Mouse (Mus musculus) heart, embryonic 15.5 days (tissue): ENCODE measurements at regions not wholly inside any gene's neighbourhood (a gene's known extent, or its start where the extent isn't known, plus 50 kb on each side); places are given as distances from the start of the nearest gene placed in this dataset.

Experiments used
- ATAC-seq: fragments of 200-750 bp; cut with Nextera tagmentation; replicated peaks from 2 replicates; pipeline ENCODE4 v1.8.0; 2017; ENCODE audit warnings: low read depth, moderate TSS enrichment; ENCODE audit not compliant: insufficient number of reproducible peaks, insufficient read depth, low FRiP score
- H3K27ac ChIP-seq: fragments of 300-500 bp; sonication (generic); 2 replicates; pipeline ENCODE4 v1.5.1; 2015; ENCODE audit warnings: mild to moderate bottlenecking, inconsistent platforms
- H3K27me3 ChIP-seq: fragments of 300-500 bp; sonication (generic); 2 replicates; pipeline ENCODE4 v1.6.1; 2015; ENCODE audit warnings: inconsistent platforms
- H3K36me3 ChIP-seq: fragments of 300-500 bp; sonication (generic); 2 replicates; pipeline ENCODE4 v1.6.1; 2015; ENCODE audit warnings: mild to moderate bottlenecking, inconsistent platforms
- H3K4me1 ChIP-seq: fragments of 300-500 bp; sonication (generic); replicated peaks from 2 replicates; pipeline ENCODE4 v1.6.1; 2015; ENCODE audit warnings: inconsistent platforms
- H3K4me2 ChIP-seq: fragments of 300-500 bp; sonication (generic); 2 replicates; pipeline ENCODE4 v1.6.1; 2015; ENCODE audit warnings: inconsistent platforms, mild to moderate bottlenecking, moderate library complexity
- H3K4me3 ChIP-seq: fragments of 300-500 bp; sonication (generic); 2 replicates; pipeline ENCODE4 v1.5.1; 2015; ENCODE audit warnings: mild to moderate bottlenecking, inconsistent platforms
- H3K9ac ChIP-seq: fragments of 300-500 bp; sonication (generic); 2 replicates; pipeline ENCODE4 v1.6.1; 2015; ENCODE audit warnings: mild to moderate bottlenecking, inconsistent platforms
- H3K9me3 ChIP-seq: fragments of 300-500 bp; sonication (generic); replicated peaks from 2 replicates; pipeline ENCODE4 v1.6.1; 2016; ENCODE audit warnings: inconsistent platforms
- WGBS: fragments of 180-500 bp; shearing (Covaris S2); methylation state at CpG from one replicate; pipeline ENCODE4 v1.1.7; 2015; ENCODE audit warnings: mixed read lengths; 5-methylcytosine and 5-hydroxymethylcytosine counted together

GRCm38 (mm10) chr12:56438384-56438783 lies 92.7 kb upstream of the Mbip start:
- Histone ChIP-seq H3K36me3 (no peaks in the 10 kb centered on the region), H3K9ac (no peak overlapping the region), H3K4me2 (no peak overlapping the region), H3K27me3 (no peaks in the 10 kb centered on the region), H3K4me3 (no peak overlapping the region), H3K4me1 (no peaks in the 10 kb centered on the region), H3K9me3 (no peaks in the 10 kb centered on the region), H3K27ac (no peak overlapping the region)
- 67% methylated on average over 3 of the region's 3 CpGs for WGBS
- no peak for ATAC-seq

DNA sequence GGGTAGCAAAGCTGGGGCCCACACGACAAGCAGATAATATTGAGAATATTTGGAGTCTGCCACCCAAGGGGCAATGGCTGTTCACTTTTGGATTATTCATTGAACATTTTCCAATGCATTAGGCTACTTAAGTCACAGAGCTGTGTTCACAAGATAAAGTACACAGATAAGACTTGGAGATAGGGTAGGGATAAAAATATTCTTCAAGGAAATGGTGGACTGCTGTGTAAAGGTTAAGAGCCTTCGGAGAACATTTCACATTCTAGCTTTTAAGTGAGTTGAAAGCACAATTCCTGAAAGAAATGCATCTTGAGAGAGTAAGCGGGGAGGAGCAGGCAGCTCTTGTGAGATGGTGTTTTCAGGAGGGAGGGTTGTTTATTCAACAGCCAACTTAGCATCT lies 92.3 kb upstream of the Mbip start:
- Histone ChIP-seq H3K36me3 (no peaks in the 10 kb centered on the region), H3K4me1 (no peaks in the 10 kb centered on the region), H3K4me3 (no peak overlapping the region), H3K9me3 (no peaks in the 10 kb centered on the region), H3K4me2 (no peak overlapping the region), H3K9ac (no peak overlapping the region), H3K27me3 (no peaks in the 10 kb centered on the region), H3K27ac (no peak overlapping the region)
- 53% methylated on average over 3 of the region's 3 CpGs for WGBS
- ATAC-seq: no peak

GRCm38 (mm10) chr12:56426681-56427246 lies 81.1 kb upstream of the Mbip start:
- H3K27me3 ChIP-seq: no peaks in the 10 kb centered on the region
- H3K4me3 ChIP-seq: no peak overlapping the region
- no peaks in the 10 kb centered on the region for H3K9me3 ChIP-seq
- H3K36me3 ChIP-seq: no peaks in the 10 kb centered on the region
- no peaks in the 10 kb centered on the region for H3K4me1 ChIP-seq
- no peak overlapping the region for H3K9ac ChIP-seq
- 77% methylated on average over 9 of the region's 9 CpGs for WGBS
- H3K4me2 ChIP-seq: no peak overlapping the region
- no peak overlapping the region for H3K27ac ChIP-seq
- ATAC-seq: no peak

GRCm38 (mm10) chr12:56416106-56416505 lies 70.4 kb upstream of the Mbip start:
- no peaks in the 10 kb centered on the region for H3K9me3 ChIP-seq
- WGBS: 78% methylated on average over 7 of the region's 7 CpGs

GRCm38 (mm10) chr12:56414861-56415765 lies 69.4 kb upstream of the Mbip start:
- Histone ChIP-seq H3K9me3 (no peaks in the 10 kb centered on the region), H3K27me3 (no peaks in the 10 kb centered on the region), H3K4me1 (no peaks in the 10 kb centered on the region), H3K9ac (no peak overlapping the region), H3K27ac (no peak overlapping the region), H3K4me2 (no peak overlapping the region), H3K36me3 (no peaks in the 10 kb centered on the region), H3K4me3 (no peak overlapping the region)
- 70% methylated on average over 8 of the region's 8 CpGs for WGBS
- no peak for ATAC-seq

More at GRCm38 (mm10) chr12:56416106-56416505, 70.4 kb upstream of the Mbip start:
- Histone ChIP-seq H3K4me1 (no peaks in the 10 kb centered on the region), H3K36me3 (no peaks in the 10 kb centered on the region), H3K27ac (no peak overlapping the region), H3K27me3 (no peaks in the 10 kb centered on the region), H3K4me2 (no peak overlapping the region), H3K9ac (no peak overlapping the region), H3K4me3 (no peak overlapping the region)
- ATAC-seq: no peak

DNA sequence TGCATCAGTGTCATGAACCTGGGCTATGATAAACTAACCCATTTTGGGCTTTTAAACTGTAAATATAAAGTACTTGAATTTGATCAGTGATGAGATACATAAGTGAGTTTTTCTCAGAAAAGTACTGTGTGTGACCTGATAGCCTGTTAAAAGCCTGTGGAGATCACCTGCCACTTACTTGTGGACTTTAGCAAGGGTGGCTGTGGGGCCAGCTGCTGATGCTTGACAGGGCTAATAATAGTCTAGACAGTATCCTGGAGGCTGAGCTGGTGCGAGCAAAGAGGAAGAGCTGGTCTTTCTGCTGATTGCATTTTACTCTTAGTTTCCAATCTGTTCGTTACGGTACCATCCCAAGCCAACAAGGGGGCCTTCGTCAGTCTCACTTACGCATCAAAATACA lies 60.0 kb upstream of the Mbip start:
- Histone ChIP-seq H3K27ac (no peak overlapping the region), H3K27me3 (no peaks in the 10 kb centered on the region), H3K4me3 (no peak overlapping the region), H3K4me2 (no peak overlapping the region), H3K9me3 (no peaks in the 10 kb centered on the region), H3K36me3 (no peaks in the 10 kb centered on the region), H3K4me1 (no peaks in the 10 kb centered on the region), H3K9ac (no peak overlapping the region)
- WGBS: 53% methylated on average over 5 of the region's 5 CpGs
- no peak for ATAC-seq

- Histone ChIP-seq H3K9me3 (no peaks in the 10 kb centered on the region), H3K4me2 (no peak overlapping the region), H3K36me3 (no peaks in the 10 kb centered on the region), H3K4me3 (no peak overlapping the region), H3K9ac (no peak overlapping the region), H3K4me1 (no peaks in the 10 kb centered on the region), H3K27me3 (no peaks in the 10 kb centered on the region), H3K27ac (no peak overlapping the region)
- 40% methylated on average over 4 of the region's 4 CpGs for WGBS
- no peak for ATAC-seq
Observed at GRCm38 (mm10) chr12:56404833-56405232, 59.1 kb upstream of the Mbip start.

DNA sequence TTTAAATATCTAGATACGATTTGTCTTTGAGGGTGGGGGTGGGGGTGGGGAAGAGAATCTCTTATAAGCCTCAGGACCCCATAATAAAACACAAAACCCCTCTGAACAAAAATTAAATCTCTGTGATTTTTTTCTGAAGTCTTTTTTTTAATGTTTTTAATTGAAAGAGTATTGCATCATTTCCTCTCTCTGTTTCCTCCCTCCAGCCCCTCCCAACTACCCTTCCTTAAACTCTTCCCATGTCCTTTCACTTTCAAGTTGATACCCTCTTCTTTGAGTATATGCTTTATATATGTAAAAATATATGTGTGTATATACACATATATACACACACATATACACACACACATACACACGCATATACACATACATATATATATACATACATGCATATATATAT lies 58.6 kb upstream of the Mbip start:
- no peak overlapping the region for H3K9ac ChIP-seq
- no peaks in the 10 kb centered on the region for H3K4me1 ChIP-seq
- WGBS: 77% methylated on average over 2 of the region's 2 CpGs

DNA sequence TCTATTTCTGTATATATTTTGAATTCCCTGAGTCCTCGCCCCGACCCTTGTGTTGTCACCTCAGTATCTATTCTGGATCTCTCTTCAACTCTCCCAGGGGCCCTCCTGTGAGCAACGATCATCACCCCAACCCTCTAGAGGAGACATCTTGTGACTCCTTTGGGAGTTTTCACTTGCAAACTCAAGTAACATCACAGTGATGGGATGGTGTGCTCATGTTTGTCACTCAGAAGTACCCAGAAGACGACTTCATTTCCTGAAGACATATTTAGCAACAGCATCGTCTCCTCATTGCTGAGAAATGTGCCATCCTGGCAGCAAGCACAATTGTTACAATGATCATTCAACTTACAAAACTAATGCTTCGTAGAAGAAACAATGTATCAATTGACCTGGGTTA lies 57.9 kb upstream of the Mbip start:
- Histone ChIP-seq H3K36me3 (no peaks in the 10 kb centered on the region), H3K4me2 (no peak overlapping the region), H3K9me3 (no peaks in the 10 kb centered on the region), H3K27me3 (no peaks in the 10 kb centered on the region), H3K27ac (no peak overlapping the region), H3K9ac (no peak overlapping the region), H3K4me1 (no peaks in the 10 kb centered on the region), H3K4me3 (no peak overlapping the region)
- no peak for ATAC-seq
- 62% methylated on average over 6 of the region's 6 CpGs for WGBS

More for the DNA sequence above, 58.6 kb upstream of the Mbip start:
- no peak overlapping the region for H3K4me2 ChIP-seq
- ATAC-seq: no peak
- H3K36me3 ChIP-seq: no peaks in the 10 kb centered on the region
- H3K27ac ChIP-seq: no peak overlapping the region
- no peaks in the 10 kb centered on the region for H3K27me3 ChIP-seq
- no peak overlapping the region for H3K4me3 ChIP-seq
- no peaks in the 10 kb centered on the region for H3K9me3 ChIP-seq

DNA sequence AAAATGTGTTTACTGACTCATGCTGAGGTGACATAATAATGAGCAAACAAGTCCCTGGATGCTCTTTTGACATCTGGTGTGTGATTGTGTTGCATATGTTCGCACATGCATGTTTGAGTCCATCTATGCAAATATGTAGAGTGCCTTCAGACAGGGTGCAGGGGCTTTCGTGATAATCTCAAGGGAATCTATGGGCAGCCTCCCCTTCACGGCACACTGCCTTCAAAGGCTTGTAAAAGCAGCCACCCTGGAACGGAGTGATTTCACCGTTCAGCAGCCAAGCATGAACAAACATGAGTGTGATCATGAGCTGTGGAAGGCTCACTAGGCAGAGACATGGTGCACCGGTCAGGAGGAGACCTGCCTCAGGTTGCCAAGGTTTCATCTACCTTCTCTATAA lies 57.1 kb upstream of the Mbip start:
- H3K36me3 ChIP-seq: no peaks in the 10 kb centered on the region
- H3K9ac ChIP-seq: no peak overlapping the region
- no peaks in the 10 kb centered on the region for H3K9me3 ChIP-seq
- no peak overlapping the region for H3K4me3 ChIP-seq
- WGBS: 72% methylated on average over 6 of the region's 6 CpGs
- no peaks in the 10 kb centered on the region for H3K27me3 ChIP-seq
- no peak overlapping the region for H3K4me2 ChIP-seq
- no peak for ATAC-seq
- no peaks in the 10 kb centered on the region for H3K4me1 ChIP-seq
- no peak overlapping the region for H3K27ac ChIP-seq

- H3K27me3 ChIP-seq: no peaks in the 10 kb centered on the region
- no peak overlapping the region for H3K27ac ChIP-seq
- no peaks in the 10 kb centered on the region for H3K36me3 ChIP-seq
- H3K9me3 ChIP-seq: no peaks in the 10 kb centered on the region
- WGBS: 75% methylated on average over 7 of the region's 7 CpGs
- H3K4me2 ChIP-seq: no peak overlapping the region
- no peak overlapping the region for H3K9ac ChIP-seq
- ATAC-seq: no peak
- no peak overlapping the region for H3K4me3 ChIP-seq
- no peaks in the 10 kb centered on the region for H3K4me1 ChIP-seq
Observed at GRCm38 (mm10) chr12:56402137-56402536, 56.4 kb upstream of the Mbip start.
